Mouse (Mus musculus) thymus, postnatal 0 days (tissue): ENCODE measurements around the gene Cotl1. TPM values are rescaled to one million over a fixed set of nuclear protein-coding genes. Genes with fewer than 3 reads are reported as not detected.
A peak's percentile ranks its signal among the peaks of the same experiment; 100 is the strongest.
"Not testable (repeated sequence)": the region's sequence is repeated elsewhere in the genome, so short reads cannot be mapped to it uniquely, and the experiment has no call there.

Experiments used
- DNase-seq: peaks from one replicate; pipeline ENCODE4 v3.0.0-alpha.2; 2015; ENCODE audit warnings: low spot score
- polyA plus RNA-seq: library from polyadenylated mRNA; unstranded; fragments of >200 nt; fragmentation: Nextera tagmentation; extraction: Ambion mirVana; gene quantifications from 2 replicates; pipeline ENCODE4 v1.2.1, GENCODE M21; 2015

Gene Cotl1
- 94.3 and 127 TPM in 2 replicates for polyA plus RNA-seq

- peak; percentile 98 for DNase-seq
Measured at GRCm38 (mm10) chr8:119840275-119840808, at the start of gene Cotl1. Gene Cotl1 (minus strand): TSS chr8:119840544.

DNA sequence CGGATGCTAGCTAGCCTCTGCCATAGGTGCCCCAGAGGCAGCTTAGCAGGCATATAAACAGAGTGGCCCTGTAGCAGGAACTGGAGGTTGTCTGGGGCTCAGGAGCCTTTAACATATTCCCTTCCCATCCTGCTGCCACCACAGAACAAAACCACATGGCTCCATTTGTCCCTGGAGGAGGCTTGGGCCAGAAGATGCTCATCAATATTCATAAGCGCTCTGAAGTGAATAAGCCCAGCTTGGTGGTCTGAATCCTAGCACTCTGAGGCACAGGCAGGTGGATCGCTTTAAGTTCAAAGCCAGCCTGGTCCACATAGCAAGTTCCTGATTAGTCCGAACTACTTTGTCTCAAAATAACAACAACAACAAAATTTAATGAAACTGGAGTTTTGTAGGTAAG, 47.7 kb upstream of the Cotl1 start:
- no peak for DNase-seq

DNA sequence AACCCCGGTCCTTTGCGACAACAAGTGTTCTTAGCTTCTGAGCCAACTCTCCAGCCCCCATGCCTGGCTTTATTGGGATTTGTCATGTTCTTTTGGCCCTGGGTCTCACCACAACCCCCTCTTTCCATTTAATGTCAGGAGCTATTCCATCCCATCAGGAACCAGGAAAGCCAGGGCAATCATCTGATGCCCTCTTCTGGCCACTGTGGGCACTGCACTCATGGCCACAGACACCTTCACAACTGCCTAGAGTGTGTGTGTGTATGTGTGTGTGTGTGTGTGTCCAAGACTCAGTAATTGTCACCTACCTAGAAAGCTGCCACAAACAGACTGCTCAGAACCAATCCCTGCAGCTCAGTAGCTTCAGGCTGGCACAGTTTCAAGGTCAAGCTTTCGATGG, 46.8 kb upstream of the Cotl1 start:
- peak; percentile 20 for DNase-seq

GRCm38 (mm10) chr8:119885612-119886011, 45.3 kb upstream of the Cotl1 start:
- no peak for DNase-seq

DNA sequence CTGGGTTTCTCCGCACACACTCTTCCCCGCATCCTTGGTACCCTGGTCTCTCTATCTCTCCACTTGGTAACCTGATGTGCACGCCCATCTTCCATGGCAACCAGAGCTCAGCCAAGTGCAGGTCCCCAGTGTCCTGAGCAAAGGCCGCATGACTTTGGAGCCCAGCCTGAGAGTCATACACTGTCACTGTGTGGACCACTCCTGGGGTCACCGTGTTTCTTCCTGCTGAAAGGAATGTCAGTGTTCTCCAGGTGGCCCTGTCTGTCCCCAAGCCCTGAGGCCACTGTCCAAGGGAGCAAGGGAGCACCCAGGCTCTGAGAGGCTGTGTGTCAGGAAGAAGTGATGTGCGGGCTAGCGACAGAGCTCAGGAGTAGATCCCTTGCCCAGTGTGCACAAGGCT, 42.9 kb upstream of the Cotl1 start:
- no peak for DNase-seq

- no peak for DNase-seq
Measured at GRCm38 (mm10) chr8:119881917-119882316, 41.6 kb upstream of the Cotl1 start.

GRCm38 (mm10) chr8:119881301-119881700, 41.0 kb upstream of the Cotl1 start:
- DNase-seq = no peak

DNA sequence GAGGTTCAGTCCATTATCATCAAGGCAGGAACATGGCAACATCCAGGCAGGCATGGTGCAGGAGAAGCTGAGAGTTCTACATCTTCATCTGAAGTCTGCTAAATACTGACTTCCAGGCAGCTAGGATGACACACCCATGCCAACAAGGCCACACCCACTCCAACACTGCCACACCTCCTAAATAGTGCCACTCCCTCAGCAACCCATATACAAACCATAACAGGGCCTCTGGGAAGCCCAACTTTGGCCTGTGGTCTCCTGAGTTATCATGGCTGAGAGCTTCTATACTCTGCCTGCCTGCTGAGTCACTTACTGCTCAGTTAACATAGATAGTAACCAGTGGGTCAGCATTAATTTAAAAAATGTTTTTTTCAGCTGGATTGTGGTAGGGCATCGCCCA, 32.8 kb upstream of the Cotl1 start:
- DNase-seq = no peak

DNA sequence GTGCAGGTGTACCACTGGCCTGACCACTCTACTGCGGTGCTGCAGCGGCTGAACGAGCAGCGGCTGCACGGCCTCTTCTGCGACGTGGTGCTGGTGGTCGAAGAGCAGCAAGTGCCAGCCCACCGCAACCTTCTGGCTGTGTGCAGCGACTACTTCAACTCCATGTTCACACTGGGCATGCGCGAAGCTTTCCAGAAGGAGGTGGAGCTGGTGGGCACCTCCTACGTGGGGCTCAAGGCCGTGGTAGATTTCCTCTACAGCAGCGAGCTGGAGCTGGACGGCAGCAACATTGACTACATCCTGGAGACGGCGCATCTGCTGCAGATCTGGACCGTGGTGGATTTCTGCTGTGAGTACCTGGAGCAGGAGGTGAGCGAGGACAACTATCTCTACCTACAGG, 29.3 kb upstream of the Cotl1 start:
- no peak for DNase-seq

DNA sequence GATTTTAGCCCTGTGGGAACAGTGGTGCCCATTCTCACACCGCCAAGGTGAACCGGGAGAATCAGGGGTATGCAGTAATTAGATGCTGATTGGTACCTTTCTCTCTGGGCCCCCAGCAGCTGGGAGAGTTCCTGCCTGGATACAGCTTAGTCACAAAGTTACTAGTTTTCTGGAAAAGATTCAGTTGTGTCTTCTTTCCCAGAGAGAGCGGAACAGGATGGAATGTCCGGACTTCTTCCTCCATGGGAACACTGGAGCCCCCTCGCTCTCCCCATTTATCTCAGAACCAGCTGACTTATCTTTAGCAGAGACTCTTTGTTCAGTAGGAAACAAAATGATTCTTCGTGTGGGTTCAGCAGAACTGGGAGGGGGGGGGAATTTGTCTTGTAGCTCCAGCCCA, 22.4 kb upstream of the Cotl1 start:
- DNase-seq = no peak

- no peak for DNase-seq
Measured at GRCm38 (mm10) chr8:119862390-119862734, 22.0 kb upstream of the Cotl1 start.

DNA sequence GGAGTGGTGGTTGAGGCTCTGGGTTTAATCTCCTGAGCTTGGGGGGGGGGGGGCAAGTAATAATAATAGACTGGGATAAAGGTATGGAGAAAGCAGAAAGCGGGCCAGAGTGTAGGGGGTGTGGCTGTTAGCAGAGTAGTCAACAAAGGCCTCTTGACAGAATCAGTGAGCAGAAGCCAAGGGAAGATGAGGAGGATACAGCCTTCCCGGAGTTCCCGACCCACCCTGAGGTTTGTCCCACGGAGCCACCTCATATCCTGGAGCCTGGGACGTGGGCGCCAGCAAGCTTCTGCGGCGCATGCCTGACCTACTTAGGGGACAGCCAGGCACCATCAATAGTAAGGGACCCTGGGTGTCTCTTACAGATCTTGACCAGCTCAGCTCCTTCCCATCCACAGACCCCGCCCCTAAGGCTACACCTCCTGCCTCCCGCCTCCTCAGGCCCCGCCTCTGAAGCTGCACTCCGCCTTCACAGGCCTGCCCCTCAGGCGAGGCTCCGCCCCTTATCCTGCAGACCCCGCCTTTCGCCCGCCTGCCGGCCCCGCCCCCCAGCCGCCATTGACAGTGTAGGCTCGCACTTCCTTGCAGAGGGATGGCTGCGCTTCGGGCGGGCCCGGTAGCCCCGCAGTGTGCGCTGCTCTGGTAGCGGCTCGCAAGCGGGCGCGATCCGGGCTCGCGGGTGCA, 21.5 kb upstream of the Cotl1 start, which contains the start of gene Klhl36:
Gene Klhl36, plus strand, starts transcription at position 561 of the 684 bp plus-strand sequence.
- peak; percentile 94 for DNase-seq

DNA sequence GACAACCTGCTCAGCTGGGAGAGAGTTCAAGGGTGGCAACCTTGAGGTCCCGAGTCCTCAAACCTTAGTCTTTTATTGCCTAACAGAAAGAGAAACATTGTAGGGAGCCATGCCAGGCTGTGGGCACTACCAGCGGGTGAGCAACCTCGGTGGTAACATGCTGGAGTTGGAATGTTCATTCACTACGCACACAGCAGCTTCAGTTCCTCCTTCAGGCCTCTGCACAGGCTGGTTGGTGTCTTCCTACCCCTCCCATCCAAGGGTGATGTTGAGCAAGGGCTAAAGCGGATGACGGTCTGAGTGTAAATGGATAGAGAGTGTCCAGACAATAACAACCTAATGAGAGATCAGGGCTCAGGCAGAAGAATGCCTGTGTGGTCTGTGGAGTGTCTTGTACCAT, 17.4 kb upstream of the Cotl1 start:
- no peak for DNase-seq

DNA sequence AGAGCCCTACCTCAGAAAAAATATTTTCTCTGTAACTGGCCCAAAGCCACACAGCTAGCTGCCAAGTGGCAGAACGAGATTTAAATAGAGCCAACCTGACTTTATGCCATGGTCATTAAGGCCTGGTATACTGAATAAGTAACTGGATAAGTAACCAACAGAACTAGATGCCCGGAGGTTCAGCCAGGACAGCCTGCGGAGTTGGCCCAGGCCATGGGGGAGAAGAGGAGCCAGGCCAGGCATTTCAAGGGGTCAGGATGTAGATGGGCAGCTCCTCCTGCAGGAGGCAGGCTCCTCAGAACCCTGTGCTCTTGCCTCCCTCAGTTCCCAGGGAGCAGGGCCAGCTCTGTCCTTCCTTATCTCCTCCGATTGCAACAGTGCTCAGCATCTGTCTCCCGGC, 15.3 kb upstream of the Cotl1 start:
- no peak for DNase-seq

GRCm38 (mm10) chr8:119854035-119854434, 13.7 kb upstream of the Cotl1 start:
- DNase-seq = no peak

DNA sequence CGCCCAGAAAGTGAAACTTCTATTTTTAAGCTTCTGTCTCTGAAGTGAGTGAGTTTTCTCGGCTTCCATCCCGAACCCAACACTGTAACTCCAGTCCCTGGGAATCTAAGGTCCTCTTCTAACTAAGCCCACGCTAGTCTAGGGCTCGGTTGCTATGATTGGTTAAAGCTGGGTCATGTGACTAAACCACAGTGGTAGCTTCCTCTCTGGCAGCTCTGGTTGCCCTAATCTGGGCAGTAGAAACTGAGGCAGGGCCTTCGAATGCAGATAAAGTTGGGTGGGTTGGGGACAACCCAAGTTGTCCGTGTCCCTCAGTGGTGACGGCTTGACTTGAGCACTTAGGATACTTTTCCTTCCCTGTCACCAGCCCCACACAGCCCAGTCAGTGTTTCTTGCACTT, 13.2 kb upstream of the Cotl1 start:
- no peak for DNase-seq

DNA sequence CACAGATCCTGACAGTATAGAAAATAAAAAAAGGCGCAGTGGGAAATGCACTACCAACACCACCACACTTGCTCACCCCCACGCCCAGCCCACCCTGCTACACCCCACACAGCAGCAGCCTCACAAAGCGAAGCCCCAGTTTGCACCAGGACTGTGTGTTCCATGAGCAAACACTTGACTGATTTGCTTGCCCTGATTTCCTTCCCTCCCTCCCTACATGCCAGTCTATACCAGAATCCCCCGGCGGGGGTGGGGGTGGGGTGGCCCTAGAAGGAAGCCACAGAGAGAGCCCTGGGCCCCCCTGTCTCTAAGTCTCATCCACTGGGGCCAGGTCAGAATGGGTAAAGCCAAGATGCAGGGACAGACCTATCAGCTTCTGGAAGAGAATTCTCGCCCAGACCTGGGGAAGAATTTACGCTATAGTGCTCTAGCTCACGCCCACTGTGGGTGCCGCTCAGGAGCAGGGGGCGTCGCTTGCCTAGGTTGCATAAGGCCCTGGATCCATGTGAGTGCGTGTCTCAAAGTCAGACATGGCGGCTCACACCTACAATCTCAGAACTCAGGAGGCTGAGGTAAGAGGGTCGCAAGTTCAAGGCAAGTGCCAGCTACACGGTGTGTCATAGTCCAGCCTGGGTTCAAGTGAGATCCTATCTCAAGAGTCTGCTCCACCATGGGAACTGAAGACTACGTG, 7.0 kb upstream of the Cotl1 start:
- no peak for DNase-seq

DNA sequence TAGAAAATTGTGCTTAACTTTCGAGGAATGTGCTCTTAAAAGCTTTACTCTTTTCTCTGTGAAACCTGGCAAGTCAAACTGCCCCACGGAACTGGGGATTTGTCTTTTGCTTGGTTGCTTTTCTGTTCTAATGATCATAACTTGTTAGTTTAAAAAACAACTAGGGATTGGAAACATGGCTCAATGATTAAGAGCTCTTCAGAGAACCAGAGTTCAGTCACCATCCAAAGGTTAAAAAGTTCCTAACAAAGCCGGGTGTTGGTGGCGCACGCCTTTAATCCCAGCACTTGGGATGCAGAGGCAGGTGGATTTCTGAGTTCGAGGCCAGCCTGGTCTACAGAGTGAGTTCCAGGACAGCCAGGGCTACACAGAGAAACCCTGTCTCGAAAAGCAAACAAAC, 5.4 kb upstream of the Cotl1 start:
- not testable (repeated sequence) for DNase-seq

DNA sequence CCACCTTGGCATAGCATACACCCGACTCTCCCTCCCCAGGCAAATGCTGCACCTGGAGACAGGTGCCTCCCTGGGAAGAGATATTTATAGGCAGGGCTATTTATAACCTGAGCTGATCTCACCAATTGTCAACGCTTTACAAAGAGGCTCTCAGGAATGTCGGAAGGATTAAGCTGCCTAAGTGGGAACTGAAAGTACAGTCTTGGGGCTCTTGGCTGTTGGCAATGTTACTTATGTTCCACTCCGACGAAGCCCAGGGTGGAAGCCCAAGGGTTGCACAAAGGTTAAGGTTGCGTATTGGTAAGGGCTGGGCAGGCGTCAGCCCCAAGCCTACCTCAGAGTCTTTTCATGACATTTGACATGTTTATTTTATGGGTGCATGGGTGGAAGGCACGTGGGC, 4.2 kb upstream of the Cotl1 start:
- DNase-seq = no peak

DNA sequence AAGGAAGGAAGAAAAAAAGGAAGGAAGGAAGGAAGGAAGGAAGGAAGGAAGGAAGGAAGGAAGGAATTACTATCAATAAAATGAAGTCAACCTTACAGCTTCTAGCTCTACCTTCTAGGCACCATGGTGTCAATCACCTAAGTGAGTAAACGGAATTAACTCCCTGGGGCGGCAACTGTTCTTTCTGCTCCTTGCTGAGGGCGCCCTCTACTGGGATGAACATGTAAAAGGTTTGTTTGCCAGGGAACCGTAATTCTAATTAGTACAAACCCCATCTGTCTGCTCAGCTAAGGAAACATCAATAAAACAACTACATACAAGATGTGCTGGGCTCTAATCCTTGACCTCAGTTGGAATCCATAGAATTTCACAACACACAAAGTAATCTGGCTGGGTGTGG, 3.1 kb upstream of the Cotl1 start:
- peak; percentile 88 for DNase-seq

DNA sequence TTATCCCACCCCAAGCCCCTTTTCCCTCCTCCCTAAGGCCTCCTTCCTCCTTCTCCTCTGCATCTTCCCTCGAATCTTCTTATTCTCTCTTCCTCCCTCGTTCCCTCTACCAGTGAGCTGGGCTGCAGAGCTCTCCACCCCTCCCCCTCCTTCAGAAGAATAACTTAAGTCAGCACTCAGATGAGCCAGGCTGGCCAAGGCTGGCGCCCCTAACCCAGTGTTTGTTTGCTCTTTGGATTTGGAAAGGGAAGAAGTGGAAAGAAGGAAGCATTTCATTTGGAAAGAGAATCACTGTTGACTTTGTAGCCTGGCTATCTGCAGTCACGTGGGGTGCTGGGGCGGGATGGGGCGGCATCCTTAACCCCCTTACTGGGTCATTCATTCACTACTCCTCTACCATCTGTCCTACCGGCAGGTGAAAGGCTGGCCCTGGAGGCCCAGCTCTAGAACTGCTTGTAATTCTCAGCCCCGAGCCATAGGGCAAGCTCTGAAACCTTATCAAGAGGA, 614 bp upstream of the Cotl1 start:
- DNase-seq = peak; percentile 37

DNA sequence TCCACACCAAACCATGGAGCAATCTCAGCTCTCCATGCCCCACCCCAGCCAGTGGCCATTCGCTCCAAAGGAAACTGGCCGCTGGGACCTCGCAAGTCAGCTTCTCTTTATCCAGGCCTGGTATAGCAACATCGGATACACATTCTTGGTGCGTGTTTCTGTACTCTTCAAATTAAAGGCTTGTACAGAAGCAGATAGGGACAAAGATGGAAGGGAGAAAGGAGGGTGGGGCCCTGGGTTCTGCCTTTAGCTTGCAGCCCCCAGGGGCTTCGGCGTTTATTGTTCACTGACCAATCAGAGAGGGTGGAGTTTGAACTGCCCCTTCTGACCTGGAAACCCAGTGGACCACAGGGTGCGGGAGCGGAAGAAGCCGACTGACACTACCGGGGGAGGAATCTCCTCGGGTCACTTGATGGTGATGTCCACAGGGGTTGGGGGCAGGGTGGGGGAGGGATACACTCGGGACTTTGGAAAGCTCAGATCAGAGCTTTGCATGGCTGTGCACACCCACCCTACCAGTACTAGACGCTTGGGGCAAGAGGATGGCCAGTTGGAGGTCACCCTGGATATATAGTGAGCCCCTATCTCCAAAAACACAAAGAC, 824 bp downstream of the Cotl1 start:
- no peak for DNase-seq
